Mouse (Mus musculus) cerebellum, adult 9-11 months (tissue): ENCODE measurements around the gene Myo5c.

Source experiments
- DNase-seq: peaks from one replicate; pipeline ENCODE4 v3.0.0; 2022

Gene Myo5c

GRCm38 (mm10) chr9:75334440-75334839, 102.6 kb downstream of the Myo5c start:
- no peak for DNase-seq

DNA sequence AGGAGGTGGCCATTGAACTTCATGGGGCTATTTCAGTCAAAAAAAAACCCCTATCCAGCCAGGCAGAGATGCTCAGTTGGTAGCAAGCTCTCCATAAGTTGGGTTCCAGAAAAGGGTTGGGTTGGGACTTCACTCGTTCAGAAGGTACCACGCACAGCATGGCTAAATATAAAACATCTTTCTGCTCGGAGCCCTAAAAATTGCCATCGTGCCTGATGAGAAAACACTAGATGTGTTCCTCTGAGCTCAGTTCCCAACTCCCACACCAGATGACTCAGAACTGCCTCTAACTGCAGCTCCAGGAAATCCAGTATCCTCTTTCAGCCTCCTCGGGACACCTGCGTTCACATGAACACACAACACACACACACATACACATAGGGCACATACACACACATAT, 106.2 kb downstream of the Myo5c start:
- DNase-seq: no peak

DNA sequence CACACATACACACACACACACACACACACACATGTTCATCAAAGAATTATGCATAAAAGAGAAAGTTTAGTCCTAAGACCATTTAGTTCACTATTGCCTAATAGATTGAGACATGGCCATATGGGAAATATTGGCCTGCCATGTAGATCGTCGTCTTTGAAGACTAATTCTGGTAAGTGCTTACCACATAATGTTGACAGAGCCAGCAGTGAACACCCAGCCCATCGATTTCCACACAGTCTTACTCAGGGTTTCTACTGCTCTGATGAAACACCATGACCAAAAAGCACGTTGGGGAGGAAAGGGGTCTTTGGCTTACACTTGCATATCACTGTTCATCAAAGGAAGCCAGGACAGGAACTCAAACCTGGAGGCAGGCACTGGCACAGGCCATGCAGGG, 110.6 kb downstream of the Myo5c start:
- no peak for DNase-seq

GRCm38 (mm10) chr9:75347458-75347857, 115.6 kb downstream of the Myo5c start, which contains the start of gene Bcl2l10:
Gene Bcl2l10 (plus strand): TSS chr9:75347758.
- DNase-seq: no peak

DNA sequence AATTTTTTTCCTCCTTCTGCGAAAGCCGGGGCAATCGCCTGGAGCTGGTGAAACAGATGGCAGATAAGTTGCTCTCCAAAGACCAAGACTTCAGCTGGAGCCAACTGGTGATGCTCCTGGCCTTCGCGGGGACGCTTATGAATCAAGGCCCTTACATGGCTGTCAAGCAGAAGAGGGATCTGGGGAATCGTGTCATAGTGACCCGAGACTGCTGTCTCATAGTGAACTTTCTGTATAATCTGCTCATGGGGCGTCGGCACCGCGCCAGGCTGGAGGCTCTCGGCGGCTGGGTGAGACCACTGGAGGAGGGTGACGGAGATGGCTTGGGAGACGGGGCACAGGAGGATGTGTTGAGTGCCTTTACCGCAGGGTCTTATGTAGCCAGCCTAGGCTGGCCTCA, 116.2 kb downstream of the Myo5c start:
- DNase-seq: no peak

GRCm38 (mm10) chr9:75348641-75349040, 116.8 kb downstream of the Myo5c start:
- no peak for DNase-seq

DNA sequence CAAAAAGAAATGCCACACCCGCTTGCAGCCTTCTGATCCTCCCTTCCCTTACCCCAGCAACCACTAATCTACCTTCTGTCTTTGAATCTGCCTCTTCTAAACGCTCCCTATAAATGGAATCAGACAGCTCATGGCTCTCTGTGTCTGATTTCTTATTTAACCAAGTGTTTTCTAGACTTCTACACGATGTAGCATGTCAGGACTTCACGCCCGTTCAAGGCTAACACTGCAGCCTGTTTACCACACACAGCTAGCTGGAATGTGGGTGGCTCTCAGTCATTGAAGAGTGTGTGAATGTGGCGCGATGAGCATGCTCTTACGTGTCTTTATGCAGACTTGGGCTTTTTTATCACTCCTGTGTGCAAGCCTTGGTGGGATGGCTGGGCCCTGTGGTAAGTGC, 121.3 kb downstream of the Myo5c start:
- DNase-seq: no peak
